Mouse (Mus musculus): ENCODE data around the gene Itm2b.

DNA sequence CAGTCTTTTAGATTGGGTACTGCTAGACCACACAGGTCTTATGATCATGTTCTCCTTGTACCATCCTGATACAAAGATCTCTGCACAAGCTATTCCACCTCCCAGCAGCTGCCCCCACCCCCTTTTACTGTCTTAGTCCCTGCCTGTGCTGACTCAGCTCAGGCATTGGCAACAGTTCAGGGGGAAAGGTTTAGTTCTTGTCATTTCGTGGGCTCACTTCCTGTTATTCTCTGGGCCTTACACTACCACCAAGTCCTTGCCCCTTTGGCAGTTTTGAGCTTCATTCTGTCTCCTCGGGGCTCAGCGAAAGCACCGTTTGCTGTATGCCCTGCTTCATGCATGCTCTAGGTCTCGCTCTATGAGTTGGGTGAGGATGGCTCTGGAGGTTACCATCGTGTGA lies 48.4 kb upstream of the Itm2b start:
- TF ChIP-seq POLR2A (IDR thresholded peaks at IDR 0.05; ENCODE audit: borderline replicate concordance, control insufficient read depth, low read depth, low read length) (no peak), CTCF (IDR thresholded peaks at IDR 0.05; ENCODE audit: control insufficient read depth, insufficient read depth, low read length) (no peak)

Measured in bone marrow, adult 2 months (tissue).